Mouse (Mus musculus) liver, postnatal 0 days (tissue): ENCODE measurements at regions not wholly inside any gene's neighbourhood (a gene's known extent, or its start where the extent isn't known, plus 50 kb on each side); places are given as distances from the start of the nearest gene placed in this dataset.

Experiments used
- CTCF ChIP-seq: sonication (generic); IDR thresholded peaks from 2 replicates; pipeline ENCODE4 v1.5.1; 2016; ENCODE audit warnings: antibody characterized with exemption, low read depth
- EP300 ChIP-seq: IDR thresholded peaks from 2 replicates; pipeline ENCODE4 v1.6.1; 2016; ENCODE audit warnings: antibody characterized with exemption, low read depth, mild to moderate bottlenecking

DNA sequence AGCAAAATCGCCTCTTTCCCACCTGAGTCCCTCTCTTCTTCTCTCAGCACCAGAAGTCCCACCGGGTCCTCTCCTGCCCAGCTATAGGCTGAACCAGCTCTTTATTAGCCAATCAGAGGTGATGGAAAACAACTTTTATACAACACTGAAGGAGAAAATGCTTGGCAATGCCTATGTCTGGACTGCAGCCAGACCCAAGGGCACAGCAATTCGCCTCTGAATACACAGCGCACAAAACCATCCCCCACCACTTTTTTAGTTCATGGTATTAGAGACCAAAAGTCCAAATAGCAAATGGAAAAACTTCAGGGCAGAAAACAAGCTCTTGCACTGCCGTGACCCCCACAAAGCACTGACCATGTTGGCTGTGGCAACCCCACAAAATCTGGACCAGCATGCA lies 57.8 kb upstream of the Egln3 start:
- TF ChIP-seq EP300: no peak
- no peak for TF ChIP-seq CTCF
